In the genomic region with DNA sequence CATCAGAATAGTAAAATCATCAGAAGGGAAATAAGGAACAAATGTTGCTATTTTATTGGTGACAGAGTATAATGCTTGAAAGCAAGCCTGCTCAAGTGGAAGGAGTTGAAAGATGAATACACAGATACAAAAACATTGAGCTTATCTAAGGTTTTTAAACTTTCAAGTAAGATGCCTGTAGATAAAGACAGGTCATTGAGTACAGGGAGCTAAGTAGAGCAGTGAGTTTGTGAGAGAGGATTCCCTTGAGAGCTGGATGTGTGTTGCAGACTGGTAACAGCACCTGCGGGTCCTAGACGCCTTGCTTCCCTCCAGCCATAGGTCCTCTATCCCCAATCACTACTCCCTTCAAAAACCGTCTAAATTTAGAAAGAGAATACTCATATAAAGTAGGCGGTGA, we compare ENCODE assay signal across 9 mouse cellular contexts. TPM values are rescaled to one million over a fixed set of nuclear protein-coding genes. Genes with fewer than 3 reads are reported as not detected.
A peak's percentile ranks its signal among the peaks of the same experiment; 100 is the strongest.
DNase-seq lines count a peak whose midpoint lies in the region; ATAC-seq and TF ChIP-seq lines count a peak whose summit lies in the region.
"Had no signal": no experiment of that assay in that cellular context is flagged by ENCODE, and none has a peak within 500 bp of the region (broad histone marks: within the 10 kb centered on the region; RNA-seq: fewer than 3 reads in every experiment).

No protein-coding gene starts in this region.

- H3K9me3 ChIP-seq in lung, embryonic 16.5 days (ENCODE audit: control insufficient read depth, low read length), result no peaks in the 10 kb centered on the region
- H3K9me3 ChIP-seq in limb, embryonic 14.5 days (ENCODE audit: control insufficient read depth, low read length), result no peaks in the 10 kb centered on the region
- no peaks in the 10 kb centered on the region for H3K9me3 ChIP-seq in stomach, embryonic 14.5 days (ENCODE audit: control insufficient read depth, low read depth, low read length)

- no peaks in the 10 kb centered on the region for H3K27me3 ChIP-seq in lung, embryonic 16.5 days (ENCODE audit: control insufficient read depth, insufficient read depth, low read depth, low read length)
- H3K27me3 ChIP-seq in limb, embryonic 14.5 days (ENCODE audit: control insufficient read depth, insufficient read depth, low read length), result no peaks in the 10 kb centered on the region
- H3K27me3 ChIP-seq in stomach, embryonic 14.5 days (ENCODE audit: control insufficient read depth, insufficient read depth, low read length), result no peaks in the 10 kb centered on the region

- TF ChIP-seq POLR2A in limb, embryonic 14.5 days (IDR thresholded peaks at IDR 0.05; ENCODE audit: borderline replicate concordance, extremely low read depth, insufficient read depth, insufficient read length), result no peak

- H3K36me3 ChIP-seq in lung, embryonic 16.5 days (ENCODE audit: control insufficient read depth, insufficient read depth, low read length), result no peaks in the 10 kb centered on the region
- H3K36me3 ChIP-seq in limb, embryonic 14.5 days (ENCODE audit: control insufficient read depth, insufficient read depth, low read length), result no peaks in the 10 kb centered on the region
- no peaks in the 10 kb centered on the region for H3K36me3 ChIP-seq in stomach, embryonic 14.5 days (ENCODE audit: control insufficient read depth, insufficient read depth, low read length)

- H3K4me1 ChIP-seq in lung, embryonic 16.5 days (replicated peaks; ENCODE audit: control insufficient read depth, insufficient read depth, low read length), result peaks cover 36% of the 10 kb centered on the region
- H3K4me1 ChIP-seq in limb, embryonic 14.5 days (ENCODE audit: control insufficient read depth, insufficient read depth, low read length), result peaks cover 23% of the 10 kb centered on the region
- H3K4me1 ChIP-seq in stomach, embryonic 14.5 days (ENCODE audit: control insufficient read depth, insufficient read depth, low read length), result peaks cover 19% of the 10 kb centered on the region

- no peak for ATAC-seq in lung, embryonic 16.5 days (ENCODE audit: low read depth)
- no peak for ATAC-seq in limb, embryonic 14.5 days (ENCODE audit: low FRiP score, low read depth)
- ATAC-seq in stomach, embryonic 14.5 days (ENCODE audit: insufficient number of reproducible peaks, insufficient read depth, low FRiP score, low read depth), result no peak

- peak overlapping the region; percentile 51 for H3K4me2 ChIP-seq in lung, embryonic 16.5 days (ENCODE audit: low read depth, low read length)
- peak overlapping the region; percentile 57 for H3K4me2 ChIP-seq in limb, embryonic 14.5 days (replicated peaks; ENCODE audit: low read depth, low read length, severe bottlenecking)
- H3K4me2 ChIP-seq in stomach, embryonic 14.5 days (replicated peaks; ENCODE audit: low read depth, low read length), result peak overlapping the region; percentile 74

- peak; percentile 28 for DNase-seq in embryo, embryonic 10.5 days (ENCODE audit: low spot score)
- no peak for DNase-seq in embryo, embryonic 9.5 days (ENCODE audit: extremely low spot score)
- DNase-seq in lung, adult 18-20 months, result no peak
- no peak for DNase-seq in limb, embryonic 14.5 days (ENCODE audit: low spot score)
- no peak for DNase-seq in thymus, postnatal 10 days (ENCODE audit: low spot score in 2 of 2)
- DNase-seq in MN1 (ENCODE audit: low spot score), result no peak
- DNase-seq: gastrocnemius, postnatal 36 days had no signal

- H3K27ac ChIP-seq in lung, embryonic 16.5 days (ENCODE audit: low read length), result no peak overlapping the region
- H3K27ac ChIP-seq in limb, embryonic 14.5 days (replicated peaks; ENCODE audit: low read depth, low read length), result no peak overlapping the region
- no peak overlapping the region for H3K27ac ChIP-seq in stomach, embryonic 14.5 days (ENCODE audit: low read length)

- peak overlapping the region; percentile 26; the same call in 1 of the 2 replicates for H3K4me3 ChIP-seq in lung, embryonic 16.5 days (ENCODE audit: low read length)
- peak overlapping the region; percentile 92; the same call in 1 of the 2 replicates for H3K4me3 ChIP-seq in limb, embryonic 14.5 days (replicated peaks; ENCODE audit: low read length)
- H3K4me3 ChIP-seq in stomach, embryonic 14.5 days (ENCODE audit: low read depth, low read length), result peak overlapping the region; percentile 94; the same call in 1 of the 2 replicates

- 10% methylated on average over 4 of the region's 4 CpGs for WGBS in lung, embryonic 16.5 days
- 18% methylated on average over 4 of the region's 4 CpGs for WGBS in limb, embryonic 14.5 days
- 7% methylated on average over 4 of the region's 4 CpGs for WGBS in stomach, embryonic 14.5 days

- peak overlapping the region; percentile 43 for H3K9ac ChIP-seq in lung, embryonic 16.5 days (ENCODE audit: low read length)
- no peak overlapping the region for H3K9ac ChIP-seq in limb, embryonic 14.5 days (ENCODE audit: low read depth, low read length, severe bottlenecking)
- H3K9ac ChIP-seq in stomach, embryonic 14.5 days (replicated peaks; ENCODE audit: low read depth, low read length), result no peak overlapping the region

RNA-seq across cellular contexts. Expression of a gene that starts 1.2 kb away (rescaled TPM):
- 9.7 and 10.2 TPM in 2 replicates for polyA plus RNA-seq in lung, embryonic 16.5 days (2015; fragmentation: Nextera tagmentation; extraction: Ambion mirVana)
- polyA plus RNA-seq in limb, embryonic 14.5 days (2012; rRNA removed), result 17.1 and 20.7 TPM in 2 replicates
- 17.0 and 21.8 TPM in 2 replicates for polyA plus RNA-seq in limb, embryonic 14.5 days (2014; fragmentation: Nextera tagmentation; extraction: Ambion mirVana)
- polyA plus RNA-seq in stomach, embryonic 14.5 days (2014; fragmentation: Nextera tagmentation; extraction: Ambion mirVana), result 14.4 and 23.1 TPM in 2 replicates

RNA-seq across cellular contexts. Expression of a gene that starts 32.8 kb away (rescaled TPM):
- 2.8 and 3.0 TPM in 2 replicates for polyA plus RNA-seq in lung, embryonic 16.5 days (2015; fragmentation: Nextera tagmentation; extraction: Ambion mirVana)
- polyA plus RNA-seq in limb, embryonic 14.5 days (2012; rRNA removed), result 12.6 and 15.1 TPM in 2 replicates
- 7.1 and 7.7 TPM in 2 replicates for polyA plus RNA-seq in limb, embryonic 14.5 days (2014; fragmentation: Nextera tagmentation; extraction: Ambion mirVana)
- 10.1 and 10.6 TPM in 2 replicates for polyA plus RNA-seq in stomach, embryonic 14.5 days (2014; fragmentation: Nextera tagmentation; extraction: Ambion mirVana)

Comparison
In these comparisons a context has a peak if more than half of its experiments do, and no peak if none do; other contexts are left out.
1. H3K4me3 ChIP-seq: peak in every context shown above with its lines; median percentile 94 in stomach, embryonic 14.5 days; 92 in limb, embryonic 14.5 days; 26 in lung, embryonic 16.5 days.